Mouse (Mus musculus) adrenal gland, adult 8-10 months (tissue): ENCODE measurements at regions not wholly inside any gene's neighbourhood (a gene's known extent, or its start where the extent isn't known, plus 50 kb on each side); places are given as distances from the start of the nearest gene placed in this dataset.
A peak's percentile ranks its signal among the peaks of the same experiment; 100 is the strongest.

Experiments
- DNase-seq: peaks from one replicate; pipeline ENCODE4 v3.0.0; 2022

GRCm38 (mm10) chr6:116902371-116902770, 185.7 kb upstream of the Tmem72 start:
- DNase-seq, result peak; percentile 41

- DNase-seq, result no peak
These were observed 189.9 kb upstream of the Tmem72 start for GRCm38 (mm10) chr6:116906426-116907172.

GRCm38 (mm10) chr6:116910607-116911006, 193.9 kb upstream of the Tmem72 start:
- no peak for DNase-seq

GRCm38 (mm10) chr6:116912161-116912560, 195.4 kb upstream of the Tmem72 start:
- DNase-seq, result no peak

- no peak for DNase-seq
These were observed 197.4 kb upstream of the Tmem72 start for GRCm38 (mm10) chr6:116914073-116914472.

- no peak for DNase-seq
These were observed 218.3 kb upstream of the Tmem72 start for GRCm38 (mm10) chr6:116935024-116935423.

GRCm38 (mm10) chr6:116941576-116941975, 224.9 kb upstream of the Tmem72 start:
- no peak for DNase-seq

- DNase-seq, result no peak
These were observed 225.6 kb upstream of the Cxcl12 start for GRCm38 (mm10) chr6:116942696-116943095.

GRCm38 (mm10) chr6:116946083-116946732, 222.1 kb upstream of the Cxcl12 start:
- DNase-seq, result no peak

GRCm38 (mm10) chr6:116959611-116960010, 208.7 kb upstream of the Cxcl12 start:
- DNase-seq, result no peak

GRCm38 (mm10) chr6:116960641-116961040, 207.7 kb upstream of the Cxcl12 start:
- no peak for DNase-seq

- DNase-seq, result no peak
These were observed 201.9 kb upstream of the Cxcl12 start for GRCm38 (mm10) chr6:116966436-116966835.

- DNase-seq, result no peak
These were observed 198.9 kb upstream of the Cxcl12 start for GRCm38 (mm10) chr6:116969381-116969910.

GRCm38 (mm10) chr6:116974841-116975240, 193.5 kb upstream of the Cxcl12 start:
- no peak for DNase-seq

- no peak for DNase-seq
These were observed 187.9 kb upstream of the Cxcl12 start for GRCm38 (mm10) chr6:116980349-116980995.

- no peak for DNase-seq
These were observed 183.1 kb upstream of the Cxcl12 start for GRCm38 (mm10) chr6:116985147-116985737.

GRCm38 (mm10) chr6:116986266-116987000, 181.9 kb upstream of the Cxcl12 start:
- no peak for DNase-seq

GRCm38 (mm10) chr6:116987243-116987642, 181.1 kb upstream of the Cxcl12 start:
- no peak for DNase-seq

- DNase-seq, result no peak
These were observed 169.2 kb upstream of the Cxcl12 start for GRCm38 (mm10) chr6:116998948-116999682.

- DNase-seq, result no peak
These were observed 168.4 kb upstream of the Cxcl12 start for GRCm38 (mm10) chr6:116999940-117000339.

- DNase-seq, result no peak
These were observed 167.2 kb upstream of the Cxcl12 start for GRCm38 (mm10) chr6:117000951-117001725.
